Mouse (Mus musculus): ENCODE measurements at regions not wholly inside any gene's neighbourhood (a gene's known extent, or its start where the extent isn't known, plus 50 kb on each side); places are given as distances from the start of the nearest gene placed in this dataset.

DNA sequence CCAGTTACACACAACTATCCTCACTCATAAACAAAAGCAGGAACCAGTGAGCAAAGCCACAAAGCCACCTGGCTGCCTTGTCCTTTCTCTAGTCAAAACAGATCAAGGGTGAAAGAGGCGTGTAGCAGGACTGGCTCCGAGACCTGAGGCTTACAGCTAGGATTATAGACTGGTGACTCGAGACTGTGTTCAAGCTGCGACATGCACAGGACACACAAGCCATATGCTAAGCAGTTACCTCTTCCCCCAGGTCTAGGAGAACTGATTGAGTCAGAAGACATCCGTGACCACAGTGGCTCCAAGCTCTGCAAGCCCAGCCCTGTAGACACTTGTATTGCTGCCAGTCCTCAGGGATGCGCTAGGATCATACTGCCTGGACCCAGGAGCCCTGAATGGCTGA is 50.4 kb upstream of the Spred2 start:
- DNase-seq (ENCODE audit: low spot score in 2 of 2): no peak

Data from gastrocnemius, adult 8-10 months (tissue).